Mouse (Mus musculus): ENCODE measurements around the gene Eefsec. TPM values are rescaled to one million over a fixed set of nuclear protein-coding genes. Genes with fewer than 3 reads are reported as not detected.

Gene Eefsec
- total and polyA plus RNA-seq, 3 experiments, result 27.5 to 378 (median 40.7) TPM

DNA sequence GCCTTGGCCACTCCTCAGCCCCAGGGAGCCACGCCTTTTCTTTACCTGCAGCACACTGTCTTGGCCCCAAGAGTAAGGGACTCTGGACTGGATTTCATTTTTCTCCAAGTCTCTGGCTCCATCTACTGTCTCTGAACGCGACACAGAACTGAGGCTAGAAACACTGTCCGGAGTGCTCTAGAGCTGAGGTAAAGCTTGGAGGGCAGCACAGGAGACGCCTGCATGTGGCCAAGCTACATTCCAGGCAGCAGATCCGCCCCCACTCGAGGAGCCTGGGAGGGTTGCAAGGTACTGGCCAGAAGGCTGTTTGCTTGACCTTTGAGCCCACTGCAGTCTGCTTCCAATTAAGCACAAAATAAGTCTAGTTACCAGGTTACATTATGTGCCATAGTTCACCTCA, 124.5 kb downstream of the Eefsec start:
- H3K36me3 ChIP-seq (ENCODE audit: control insufficient read depth in 1 of 2, insufficient read depth in 2 of 2, low read length in 2 of 2), result no peaks in the 10 kb centered on the region
- DNase-seq (ENCODE audit: low read depth, low spot score), result no peak
- no peak overlapping the region for H3K9ac ChIP-seq (ENCODE audit: control insufficient read depth, low read depth, low read length, poor library complexity, severe bottlenecking)
- no peaks in the 10 kb centered on the region for H3K9me3 ChIP-seq (replicated peaks; ENCODE audit: insufficient read depth, low read length)
- TF ChIP-seq ZNF384 (IDR thresholded peaks at IDR 0.05; ENCODE audit: low read depth, low read length), result no peak
- no peak for TF ChIP-seq ZMIZ1 (IDR thresholded peaks at IDR 0.05; ENCODE audit: low read depth, low read length)
- TF ChIP-seq SMC3 (IDR thresholded peaks at IDR 0.05; ENCODE audit: low read depth, low read length), result 0 out of 2 replicates have a peak, but pooled peaks have one; percentile 11
- TF ChIP-seq USF2 (IDR thresholded peaks at IDR 0.05; ENCODE audit: borderline replicate concordance in 1 of 2, insufficient read depth in 1 of 2, low read depth in 1 of 2, low read length in 2 of 2), result no peak
- no peak for TF ChIP-seq POLR2A (IDR thresholded peaks at IDR 0.05; ENCODE audit: control insufficient read depth in 1 of 2, insufficient read depth in 1 of 2, low read depth in 1 of 2, low read length in 2 of 2, poor library complexity in 1 of 2)
- no peak for TF ChIP-seq ELF1 (IDR thresholded peaks at IDR 0.05; ENCODE audit: low read depth, low read length)
- no peak for TF ChIP-seq MXI1 (IDR thresholded peaks at IDR 0.05; ENCODE audit: low read depth, low read length)
- peak; percentile 18 for TF ChIP-seq RAD21 (IDR thresholded peaks at IDR 0.05; ENCODE audit: low read depth, low read length)
- TF ChIP-seq UBTF (IDR thresholded peaks at IDR 0.05; ENCODE audit: borderline replicate concordance, insufficient read depth, low read depth, low read length), result no peak
- no peak for TF ChIP-seq POLR2AphosphoS2 (IDR thresholded peaks at IDR 0.05; ENCODE audit: low read length)
- peak in 1 of 3 experiments; percentile 8; a peak in 1 of 6 replicates for TF ChIP-seq CTCF (IDR thresholded peaks at IDR 0.05 in 2 of 3, conservative IDR thresholded peaks at IDR 0.05 in 1 of 3; ENCODE audit: control insufficient read depth in 1 of 3, insufficient read depth in 1 of 3, low read depth in 2 of 3, low read length in 3 of 3, poor library complexity in 1 of 3, severe bottlenecking in 1 of 3)
- TF ChIP-seq NRF1 (IDR thresholded peaks at IDR 0.05; ENCODE audit: insufficient read depth, low read depth, low read length, poor library complexity, severe bottlenecking), result no peak
- no peaks in the 10 kb centered on the region for H3K79me2 ChIP-seq (ENCODE audit: control insufficient read depth, insufficient read depth, low read length, poor library complexity)
- H3K27me3 ChIP-seq (ENCODE audit: control insufficient read depth in 1 of 2, insufficient read depth in 2 of 2, low read length in 2 of 2), result no peaks in the 10 kb centered on the region
- no peak overlapping the region for H3K4me3 ChIP-seq (ENCODE audit: control insufficient read depth in 1 of 2, insufficient read depth in 1 of 2, low read depth in 2 of 2, low read length in 2 of 2)
- no peaks in the 10 kb centered on the region for H3K4me1 ChIP-seq (ENCODE audit: control insufficient read depth in 1 of 2, insufficient read depth in 2 of 2, low read length in 2 of 2)
- no peak overlapping the region for H3K27ac ChIP-seq (ENCODE audit: control insufficient read depth, low read depth, low read length)

- H3K36me3 ChIP-seq (ENCODE audit: control insufficient read depth in 1 of 2, insufficient read depth in 2 of 2, low read length in 2 of 2), result no peaks in the 10 kb centered on the region
- no peak overlapping the region for H3K9ac ChIP-seq (ENCODE audit: control insufficient read depth, low read depth, low read length, poor library complexity, severe bottlenecking)
These were observed 125.1 kb downstream of the Eefsec start for GRCm38 (mm10) chr6:88321253-88321652.

GRCm38 (mm10) chr6:88319735-88320134, 126.6 kb downstream of the Eefsec start:
- no peak overlapping the region for H3K9ac ChIP-seq (ENCODE audit: control insufficient read depth, low read depth, low read length, poor library complexity, severe bottlenecking)
- no peaks in the 10 kb centered on the region for H3K9me3 ChIP-seq (replicated peaks; ENCODE audit: insufficient read depth, low read length)
- H3K27ac ChIP-seq (ENCODE audit: control insufficient read depth, low read depth, low read length), result no peak overlapping the region
- DNase-seq (ENCODE audit: low read depth, low spot score), result no peak
- H3K4me1 ChIP-seq (ENCODE audit: control insufficient read depth in 1 of 2, insufficient read depth in 2 of 2, low read length in 2 of 2), result no peaks in the 10 kb centered on the region
- no peak overlapping the region for H3K4me3 ChIP-seq (ENCODE audit: control insufficient read depth in 1 of 2, insufficient read depth in 1 of 2, low read depth in 2 of 2, low read length in 2 of 2)
- no peaks in the 10 kb centered on the region for H3K27me3 ChIP-seq (ENCODE audit: control insufficient read depth in 1 of 2, insufficient read depth in 2 of 2, low read length in 2 of 2)
- H3K79me2 ChIP-seq (ENCODE audit: control insufficient read depth, insufficient read depth, low read length, poor library complexity), result no peaks in the 10 kb centered on the region
- H3K36me3 ChIP-seq (ENCODE audit: control insufficient read depth in 1 of 2, insufficient read depth in 2 of 2, low read length in 2 of 2), result no peaks in the 10 kb centered on the region; a peak in 1 of 4 replicates
- TF ChIP-seq ZC3H11A (IDR thresholded peaks at IDR 0.05; ENCODE audit: low read depth, low read length) (no peak), MYB (IDR thresholded peaks at IDR 0.05; ENCODE audit: low read depth, low read length) (no peak), GABPA (IDR thresholded peaks at IDR 0.05; ENCODE audit: low read depth, low read length) (no peak), RCOR1 (IDR thresholded peaks at IDR 0.05; ENCODE audit: low read depth, low read length) (no peak), CHD1 (IDR thresholded peaks at IDR 0.05; ENCODE audit: low read depth, low read length) (no peak), CTCF (IDR thresholded peaks at IDR 0.05 in 2 of 3, conservative IDR thresholded peaks at IDR 0.05 in 1 of 3; ENCODE audit: control insufficient read depth in 1 of 3, insufficient read depth in 1 of 3, low read depth in 2 of 3, low read length in 3 of 3, poor library complexity in 1 of 3, severe bottlenecking in 1 of 3) (no peak), USF2 (IDR thresholded peaks at IDR 0.05; ENCODE audit: borderline replicate concordance in 1 of 2, insufficient read depth in 1 of 2, low read depth in 1 of 2, low read length in 2 of 2) (no peak), JUND (IDR thresholded peaks at IDR 0.05; ENCODE audit: low read depth, low read length) (no peak), MXI1 (IDR thresholded peaks at IDR 0.05; ENCODE audit: low read depth, low read length) (no peak), POLR2A (IDR thresholded peaks at IDR 0.05; ENCODE audit: control insufficient read depth in 1 of 2, insufficient read depth in 1 of 2, low read depth in 1 of 2, low read length in 2 of 2, poor library complexity in 1 of 2) (no peak), TAL1 (IDR thresholded peaks at IDR 0.05; ENCODE audit: low read length) (no peak), BHLHE40 (IDR thresholded peaks at IDR 0.05; ENCODE audit: borderline replicate concordance, low read depth, low read length) (no peak), NELFE (IDR thresholded peaks at IDR 0.05; ENCODE audit: low read depth, low read length) (no peak), ZNF384 (IDR thresholded peaks at IDR 0.05; ENCODE audit: low read depth, low read length) (no peak), HCFC1 (IDR thresholded peaks at IDR 0.05; ENCODE audit: low read depth, low read length) (no peak), RAD21 (IDR thresholded peaks at IDR 0.05; ENCODE audit: low read depth, low read length) (no peak), MAFK (IDR thresholded peaks at IDR 0.05; ENCODE audit: borderline replicate concordance, low read depth, low read length) (no peak), CHD2 (IDR thresholded peaks at IDR 0.05; ENCODE audit: low read length) (no peak), UBTF (IDR thresholded peaks at IDR 0.05; ENCODE audit: borderline replicate concordance, insufficient read depth, low read depth, low read length) (no peak)

More at GRCm38 (mm10) chr6:88321253-88321652, 125.1 kb downstream of the Eefsec start:
- H3K27ac ChIP-seq (ENCODE audit: control insufficient read depth, low read depth, low read length), result no peak overlapping the region
- H3K79me2 ChIP-seq (ENCODE audit: control insufficient read depth, insufficient read depth, low read length, poor library complexity), result no peaks in the 10 kb centered on the region
- no peak overlapping the region for H3K4me3 ChIP-seq (ENCODE audit: control insufficient read depth in 1 of 2, insufficient read depth in 1 of 2, low read depth in 2 of 2, low read length in 2 of 2)
- DNase-seq (ENCODE audit: low read depth, low spot score), result no peak
- no peaks in the 10 kb centered on the region for H3K9me3 ChIP-seq (replicated peaks; ENCODE audit: insufficient read depth, low read length)
- H3K27me3 ChIP-seq (ENCODE audit: control insufficient read depth in 1 of 2, insufficient read depth in 2 of 2, low read length in 2 of 2), result no peaks in the 10 kb centered on the region
- no peak for TF ChIP-seq MAZ (IDR thresholded peaks at IDR 0.05; ENCODE audit: low read depth, low read length)
- H3K4me1 ChIP-seq (ENCODE audit: control insufficient read depth in 1 of 2, insufficient read depth in 2 of 2, low read length in 2 of 2), result no peaks in the 10 kb centered on the region
